Mouse (Mus musculus): Measurements from ENCODE around the gene 4931428L18Rik.

Gene 4931428L18Rik

GRCm38 (mm10) chr1:31222564-31222963 is at the start of gene 4931428L18Rik, which contains the start of gene Pih1d3:
Gene 4931428L18Rik, minus strand, starts transcription at chr1:31222684.
Gene Pih1d3, plus strand, starts transcription at chr1:31222838.
- DNase-seq (ENCODE audit: low read depth): no peak

DNA sequence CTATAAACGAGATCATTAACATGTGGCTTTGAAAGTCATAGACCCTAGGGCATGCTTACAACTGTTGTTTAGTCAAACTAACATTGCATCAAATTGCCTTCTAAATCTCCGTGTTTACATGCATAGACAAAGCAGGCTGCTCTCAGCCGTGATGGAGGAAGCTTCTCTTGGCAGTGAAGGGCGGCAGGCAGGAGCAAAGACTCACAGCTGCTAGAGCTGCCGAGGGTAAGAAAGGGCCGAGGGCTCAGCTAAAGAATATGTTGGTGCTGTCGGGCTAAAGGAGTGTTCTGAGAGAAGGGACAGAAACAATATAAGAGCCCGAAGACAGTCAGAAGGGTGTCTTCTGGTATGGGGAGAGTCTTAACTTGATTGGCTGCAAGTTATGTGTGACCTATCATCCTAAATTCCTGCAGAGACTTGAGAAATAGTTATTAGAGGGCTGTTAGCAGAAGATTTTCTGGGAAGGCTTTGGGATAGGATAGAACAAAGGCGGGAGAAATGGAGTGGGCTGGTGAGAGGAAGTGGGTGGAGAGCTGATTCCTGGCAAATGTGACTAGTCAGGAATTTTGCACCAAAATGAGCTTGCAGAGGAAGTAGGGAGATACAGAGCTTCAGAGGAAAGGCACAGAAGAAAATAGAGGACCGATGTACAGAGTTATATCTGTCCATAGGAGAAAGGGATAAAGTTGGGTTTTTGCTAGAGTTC is 37.9 kb upstream of the 4931428L18Rik start:
- DNase-seq (ENCODE audit: low read depth): no peak

DNA sequence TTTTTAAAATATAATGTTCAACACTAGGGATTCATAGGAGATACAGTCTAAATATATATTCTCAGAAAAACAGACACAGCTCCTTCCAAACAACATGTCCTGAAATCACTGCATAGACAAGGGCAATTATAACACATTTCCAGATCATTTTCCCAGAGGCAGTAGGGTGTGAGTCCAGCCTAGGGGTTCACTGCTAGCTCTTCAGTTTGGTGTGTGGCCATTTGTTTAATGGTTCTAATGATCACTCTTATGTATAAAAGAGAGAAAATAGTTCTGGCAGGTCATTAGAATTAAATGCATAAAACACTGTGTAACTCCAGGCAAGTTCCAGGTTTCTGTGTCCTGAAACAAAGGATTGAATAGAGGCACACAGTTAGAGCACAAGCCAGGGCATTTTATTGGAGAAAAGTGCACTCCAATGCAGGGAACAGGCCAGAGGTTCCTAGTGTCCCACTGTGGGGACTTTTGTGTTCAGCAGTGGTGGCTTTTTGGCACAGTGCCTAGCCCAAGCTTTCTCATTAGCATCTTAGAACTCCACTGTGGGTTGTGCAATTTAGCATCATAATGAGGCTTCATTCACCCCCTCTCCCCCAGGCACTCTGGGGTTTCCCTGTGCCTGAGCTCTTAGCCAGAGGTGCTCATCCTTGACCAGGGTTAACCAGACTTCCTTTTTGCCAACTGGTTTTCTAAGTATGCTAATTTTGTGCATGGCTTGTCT is 11.0 kb upstream of the 4931428L18Rik start:
- no peak for DNase-seq (ENCODE audit: low read depth)

DNA sequence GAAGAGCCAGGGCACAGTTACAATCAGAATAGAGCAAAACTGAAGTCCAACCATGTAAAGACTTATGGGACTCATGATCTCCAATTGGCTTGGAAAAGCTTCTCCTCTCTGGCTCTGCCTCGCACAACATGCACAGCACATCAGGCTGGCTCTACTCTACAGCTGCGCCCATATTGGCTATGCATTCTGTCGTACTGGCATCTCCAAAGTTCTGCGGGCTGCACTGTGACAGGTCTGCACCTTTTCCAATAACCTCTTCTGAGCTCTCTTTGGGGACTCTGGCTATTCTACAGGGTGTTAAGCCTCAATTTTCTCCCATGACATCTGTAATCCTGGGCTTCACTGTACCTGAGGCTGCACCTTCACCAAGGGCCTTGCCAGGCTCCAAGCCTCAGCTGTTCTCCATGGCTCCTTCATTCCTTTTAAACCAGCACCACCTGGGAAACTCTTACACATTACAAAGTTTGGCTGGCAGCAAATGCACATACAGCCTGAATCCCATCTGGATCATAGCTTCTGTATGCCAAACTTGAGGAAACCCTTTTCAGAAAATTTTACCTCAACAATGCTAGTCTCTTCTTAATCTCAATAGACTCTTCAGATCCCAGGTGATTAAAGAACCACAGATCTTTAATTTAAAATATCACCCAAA is 1.8 kb downstream of the 4931428L18Rik start:
- DNase-seq (ENCODE audit: low read depth): no peak

- no peak for DNase-seq (ENCODE audit: low read depth)
These were observed 7.7 kb downstream of the 4931428L18Rik start for GRCm38 (mm10) chr1:31214831-31215230.

DNA sequence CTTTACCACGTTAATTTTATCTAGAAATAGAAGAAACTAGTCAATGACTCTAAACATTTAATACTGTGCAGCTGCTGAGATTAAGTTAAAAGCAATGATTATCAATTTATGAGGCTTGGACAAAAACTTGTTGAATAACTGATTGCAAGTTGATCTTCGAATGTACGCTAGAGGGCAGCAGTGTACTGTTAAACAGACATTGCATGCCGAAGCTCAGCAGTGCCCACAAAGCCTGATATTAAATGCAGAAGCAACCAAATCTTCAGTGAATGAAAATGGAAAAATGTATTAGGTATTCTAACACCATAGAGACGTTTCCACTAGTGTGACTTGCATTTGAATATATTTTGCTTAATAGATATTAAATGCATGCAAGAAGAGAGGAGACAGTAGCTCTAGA is 12.3 kb downstream of the 4931428L18Rik start:
- DNase-seq (ENCODE audit: low read depth): peak; percentile 16

DNA sequence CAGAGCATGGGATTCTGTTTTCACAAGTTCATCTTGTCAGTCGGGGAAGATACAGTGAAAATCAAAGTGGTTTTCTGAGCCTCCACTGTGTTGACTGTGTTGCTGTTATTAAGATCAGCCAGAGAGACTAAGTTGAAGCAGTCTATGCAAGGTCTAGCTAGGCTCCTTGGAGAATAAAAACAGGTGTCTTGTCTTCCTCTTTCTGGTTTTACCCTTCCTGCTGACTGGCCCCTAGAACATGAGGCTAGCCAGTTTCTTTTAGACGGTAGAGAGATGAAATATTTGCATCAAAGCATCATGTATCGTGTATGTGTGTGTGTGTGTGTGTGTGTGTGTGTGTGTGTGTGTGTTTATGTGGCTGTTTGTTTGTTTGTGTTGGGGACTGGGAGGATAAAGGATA is 16.7 kb downstream of the 4931428L18Rik start:
- DNase-seq (ENCODE audit: low read depth): no peak

DNA sequence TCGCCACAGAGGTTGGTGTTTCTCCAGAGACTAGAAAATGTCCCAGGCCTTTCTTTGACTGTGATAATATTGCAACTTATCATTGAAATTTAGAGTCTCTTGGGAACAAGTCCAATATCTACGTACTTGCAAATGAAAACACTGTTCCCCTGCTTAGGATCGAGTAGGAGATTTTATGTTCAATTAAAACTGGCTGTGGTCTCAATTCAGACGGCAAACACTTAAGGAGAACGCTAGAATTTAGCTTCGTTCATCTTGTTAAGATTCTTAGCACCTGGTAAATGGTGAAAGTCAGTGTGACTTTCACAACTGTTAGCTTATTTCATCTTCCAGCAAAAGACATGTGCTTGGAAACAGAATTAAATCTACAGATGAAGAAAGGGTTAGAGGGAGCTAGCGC is 17.1 kb downstream of the 4931428L18Rik start:
- DNase-seq (ENCODE audit: low read depth): no peak

DNA sequence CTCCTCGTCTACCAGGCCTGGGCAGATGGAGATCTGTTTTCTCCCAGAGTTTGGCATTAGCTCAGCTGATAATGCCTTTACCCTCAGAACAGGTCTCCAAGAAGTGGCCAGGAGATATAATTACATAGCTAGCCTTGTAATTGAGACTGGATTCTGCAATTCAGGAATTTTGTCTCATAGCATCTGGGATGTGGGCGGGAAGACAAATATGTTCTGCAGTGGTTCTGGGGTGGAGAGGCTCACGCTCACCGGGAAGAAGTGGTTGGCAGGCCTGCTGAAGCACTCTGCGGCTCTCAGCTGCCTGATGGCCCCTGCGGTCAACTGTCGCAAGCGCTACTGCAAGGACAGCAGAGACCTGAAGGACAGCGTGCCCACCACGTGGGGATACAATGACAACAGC is 18.7 kb downstream of the 4931428L18Rik start:
- DNase-seq (ENCODE audit: low read depth): no peak

DNA sequence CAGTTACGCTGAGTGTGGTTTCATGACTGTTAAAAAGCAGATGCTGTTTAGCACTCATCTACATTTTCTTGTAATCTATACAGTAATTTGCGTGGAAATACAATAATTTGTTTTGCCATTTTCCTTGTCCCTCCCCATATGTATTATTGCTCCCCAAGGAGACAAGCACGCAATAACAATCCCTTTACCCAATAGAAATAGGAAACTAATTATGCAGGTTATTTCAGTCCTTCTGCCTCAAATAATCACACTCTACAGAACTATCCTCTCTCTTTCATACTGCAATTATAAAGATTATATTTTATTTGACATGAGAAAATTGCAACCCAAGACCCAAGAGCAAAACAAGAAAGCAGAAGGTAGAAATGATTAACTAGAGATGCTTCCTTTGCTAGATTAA is 25.5 kb downstream of the 4931428L18Rik start:
- DNase-seq (ENCODE audit: low read depth): no peak

DNA sequence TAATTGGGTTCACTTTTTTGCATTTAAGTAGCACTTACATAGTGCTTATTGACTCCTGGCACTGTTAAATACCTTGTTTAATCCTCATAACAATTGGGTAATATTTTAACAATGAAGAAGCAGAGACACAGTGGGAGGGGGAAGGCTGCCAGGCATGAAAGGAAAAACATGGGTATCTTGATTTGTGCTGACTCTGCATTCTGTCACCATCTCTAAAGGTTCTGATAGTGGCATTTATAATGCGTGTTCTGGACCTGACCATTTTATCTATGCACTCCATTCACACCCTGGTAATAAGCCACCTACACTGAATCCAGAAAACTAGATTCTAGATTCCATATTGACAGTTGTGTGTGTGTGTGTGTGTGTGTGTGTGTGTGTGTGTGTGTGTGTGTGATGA is 26.9 kb downstream of the 4931428L18Rik start:
- DNase-seq (ENCODE audit: low read depth): no peak

- DNase-seq (ENCODE audit: low read depth): no peak
These were observed 32.1 kb downstream of the 4931428L18Rik start for GRCm38 (mm10) chr1:31190237-31190866.

DNA sequence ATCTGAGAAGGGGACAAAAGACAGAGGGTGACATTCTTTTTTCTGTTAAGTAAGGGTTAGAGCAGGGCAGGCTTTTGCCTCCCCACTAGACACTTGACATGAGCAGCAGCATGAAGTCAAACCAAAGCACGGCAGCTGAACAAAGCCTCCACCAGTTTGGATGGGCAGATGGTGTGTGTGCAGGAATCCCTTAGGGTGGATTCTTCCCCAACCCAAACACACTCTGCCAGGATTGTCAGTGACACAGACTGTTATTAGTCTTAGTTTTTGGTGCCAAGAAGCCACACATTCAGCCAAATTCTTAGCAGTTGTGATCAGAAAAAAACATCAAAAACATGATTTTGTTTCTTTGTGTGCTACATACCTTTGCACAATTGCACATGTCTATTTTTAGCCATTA is 44.2 kb downstream of the 4931428L18Rik start:
- DNase-seq (ENCODE audit: low read depth): no peak

- no peak for DNase-seq (ENCODE audit: low read depth)
These were observed 46.4 kb downstream of the 4931428L18Rik start, which contains the start of gene Lgsn for GRCm38 (mm10) chr1:31176101-31176500. Gene Lgsn, plus strand, starts transcription at chr1:31176401.

DNA sequence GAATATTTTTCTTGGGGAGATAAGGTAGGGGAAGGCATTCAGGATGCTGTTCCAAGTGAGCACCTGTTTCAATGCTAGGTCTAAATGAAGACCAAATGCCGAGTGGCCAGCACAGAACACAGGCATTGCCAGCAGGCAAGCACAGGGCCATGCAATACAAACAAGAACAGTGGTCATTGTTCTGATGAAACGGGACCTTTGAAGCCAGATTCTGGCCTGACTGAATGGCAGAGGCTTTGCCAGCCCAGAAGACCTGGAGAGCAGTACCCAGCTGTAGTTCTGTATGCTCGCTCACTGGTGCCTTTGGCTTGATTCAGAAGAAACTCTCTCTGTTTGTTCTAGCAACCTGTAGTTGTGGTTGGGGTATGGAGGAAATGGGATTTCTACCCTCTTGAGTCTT is 47.1 kb downstream of the 4931428L18Rik start:
- DNase-seq (ENCODE audit: low read depth): no peak

- DNase-seq (ENCODE audit: low read depth): no peak
These were observed 57.0 kb downstream of the 4931428L18Rik start for GRCm38 (mm10) chr1:31165326-31166121.

GRCm38 (mm10) chr1:31164527-31165189 is 57.8 kb downstream of the 4931428L18Rik start:
- DNase-seq (ENCODE audit: low read depth): no peak

DNA sequence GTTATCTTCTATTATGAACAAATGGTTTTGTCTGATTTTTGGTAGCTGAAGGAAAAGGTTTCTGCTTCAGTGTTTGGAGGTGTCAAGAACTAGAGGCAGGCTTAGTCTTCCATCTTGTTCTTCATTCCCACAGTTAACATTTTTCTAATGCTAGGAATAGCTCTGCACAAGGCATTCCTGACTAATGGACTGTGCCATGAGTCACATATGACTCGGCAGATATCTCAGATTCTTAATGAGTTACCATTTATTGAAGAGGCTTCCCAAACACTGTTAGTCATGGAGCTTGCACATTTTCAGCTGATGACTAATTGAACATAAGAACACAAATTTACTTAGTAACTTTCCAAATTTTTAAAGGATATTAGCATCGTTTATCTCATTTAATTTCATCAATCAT is 65.6 kb downstream of the 4931428L18Rik start:
- DNase-seq (ENCODE audit: low read depth): peak; percentile 32

DNA sequence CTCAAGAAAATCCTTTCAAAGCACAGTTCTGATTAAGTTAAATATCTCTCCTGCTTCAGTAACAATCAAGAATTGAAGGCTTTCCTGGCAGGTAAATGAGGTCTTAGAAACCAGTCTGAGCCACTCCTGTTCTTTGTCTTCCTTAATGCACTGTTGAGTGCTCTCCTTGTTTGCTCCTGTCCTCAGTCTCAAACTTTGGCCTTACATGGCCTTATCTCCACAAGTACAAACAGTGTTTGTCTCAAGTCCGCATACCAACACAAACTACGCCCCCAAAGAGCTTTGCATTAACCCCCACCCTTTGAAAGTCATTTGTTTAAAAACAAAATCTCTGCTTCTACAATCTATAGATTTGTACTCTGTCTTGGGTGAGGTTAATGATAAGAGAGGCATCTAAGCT is 66.3 kb downstream of the 4931428L18Rik start:
- DNase-seq (ENCODE audit: low read depth): no peak

- peak; percentile 57 for DNase-seq (ENCODE audit: low read depth)
These were observed 68.6 kb downstream of the 4931428L18Rik start for GRCm38 (mm10) chr1:31153793-31154349.
